Mouse (Mus musculus) limb, embryonic 11.5 days (tissue): ENCODE measurements at regions not wholly inside any gene's neighbourhood (a gene's known extent, or its start where the extent isn't known, plus 50 kb on each side); places are given as distances from the start of the nearest gene placed in this dataset.

ENCODE experiments used
- ATAC-seq: fragments of 200-750 bp; cut with Nextera tagmentation; 2 replicates; pipeline ENCODE4 v1.8.0; 2017; ENCODE audit warnings: low read depth; ENCODE audit not compliant: insufficient number of reproducible peaks, low FRiP score, low TSS enrichment
- DNase-seq: peaks from one replicate; pipeline ENCODE4 v3.0.0-alpha.2; 2015; ENCODE audit warnings: low spot score
- H3K27ac ChIP-seq: fragments of 300-500 bp; sonication (generic); replicated peaks from 2 replicates; pipeline ENCODE4 v1.5.1; 2014; ENCODE audit warnings: low read depth, mild to moderate bottlenecking, low read length
- H3K27me3 ChIP-seq: fragments of 300-500 bp; sonication (generic); 2 replicates; pipeline ENCODE4 v1.6.1; 2014; ENCODE audit warnings: mild to moderate bottlenecking, low read length, mixed read lengths; ENCODE audit not compliant: control insufficient read depth, insufficient read depth
- H3K36me3 ChIP-seq: fragments of 300-500 bp; sonication (generic); 2 replicates; pipeline ENCODE4 v1.6.1; 2014; ENCODE audit warnings: mild to moderate bottlenecking, low read length, moderate library complexity, mixed read lengths; ENCODE audit not compliant: control insufficient read depth, insufficient read depth
- H3K4me1 ChIP-seq: fragments of 300-500 bp; sonication (generic); 2 replicates; pipeline ENCODE4 v1.6.1; 2014; ENCODE audit warnings: low read length, mixed read lengths; ENCODE audit not compliant: control insufficient read depth, insufficient read depth
- H3K4me2 ChIP-seq: fragments of 300-500 bp; sonication (generic); 2 replicates; pipeline ENCODE4 v1.6.1; 2014; ENCODE audit warnings: low read depth, mild to moderate bottlenecking, moderate library complexity; ENCODE audit not compliant: severe bottlenecking
- H3K4me3 ChIP-seq: fragments of 300-500 bp; sonication (generic); 2 replicates; pipeline ENCODE4 v1.5.1; 2014; ENCODE audit warnings: low read depth, low read length
- H3K9ac ChIP-seq: fragments of 300-500 bp; sonication (generic); 2 replicates; pipeline ENCODE4 v1.6.1; 2014; ENCODE audit warnings: mild to moderate bottlenecking, low read length
- H3K9me3 ChIP-seq: fragments of 300-500 bp; sonication (generic); 2 replicates; pipeline ENCODE4 v1.6.1; 2016; ENCODE audit warnings: low read length; ENCODE audit not compliant: control insufficient read depth
- WGBS: fragments of 180-500 bp; shearing (Covaris S2); extraction: QIAGEN DNeasy Blood & Tissue Kit; methylation state at CpG from one replicate; pipeline ENCODE4 v1.1.7; 2014; 5-methylcytosine and 5-hydroxymethylcytosine counted together

DNA sequence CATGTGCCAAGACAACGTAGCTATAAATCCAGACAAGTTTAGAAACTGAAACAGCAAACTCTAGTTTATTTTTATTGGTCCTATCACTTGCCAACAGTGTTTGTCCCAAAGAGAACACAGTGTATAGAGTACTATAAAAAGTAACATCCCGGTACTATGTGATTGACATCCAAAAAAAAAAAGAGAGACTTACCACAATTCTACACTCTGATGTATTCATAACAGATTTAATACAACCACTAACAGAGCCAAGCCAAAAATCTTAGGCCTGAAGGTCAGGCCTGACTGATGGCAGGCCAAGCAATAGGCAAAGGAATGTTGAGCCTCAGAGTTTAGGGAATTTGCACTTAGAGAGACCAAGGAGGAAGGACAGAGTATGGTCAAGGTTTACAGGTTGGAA is 495.9 kb upstream of the Adamts5 start:
- WGBS = 83% methylated on average over 2 of the region's 2 CpGs
- no peak for ATAC-seq
- Histone ChIP-seq H3K4me1 (no peaks in the 10 kb centered on the region), H3K4me3 (no peak overlapping the region), H3K9me3 (no peaks in the 10 kb centered on the region), H3K4me2 (no peak overlapping the region), H3K36me3 (no peaks in the 10 kb centered on the region), H3K9ac (no peak overlapping the region), H3K27ac (no peak overlapping the region), H3K27me3 (no peaks in the 10 kb centered on the region)
- no peak for DNase-seq

DNA sequence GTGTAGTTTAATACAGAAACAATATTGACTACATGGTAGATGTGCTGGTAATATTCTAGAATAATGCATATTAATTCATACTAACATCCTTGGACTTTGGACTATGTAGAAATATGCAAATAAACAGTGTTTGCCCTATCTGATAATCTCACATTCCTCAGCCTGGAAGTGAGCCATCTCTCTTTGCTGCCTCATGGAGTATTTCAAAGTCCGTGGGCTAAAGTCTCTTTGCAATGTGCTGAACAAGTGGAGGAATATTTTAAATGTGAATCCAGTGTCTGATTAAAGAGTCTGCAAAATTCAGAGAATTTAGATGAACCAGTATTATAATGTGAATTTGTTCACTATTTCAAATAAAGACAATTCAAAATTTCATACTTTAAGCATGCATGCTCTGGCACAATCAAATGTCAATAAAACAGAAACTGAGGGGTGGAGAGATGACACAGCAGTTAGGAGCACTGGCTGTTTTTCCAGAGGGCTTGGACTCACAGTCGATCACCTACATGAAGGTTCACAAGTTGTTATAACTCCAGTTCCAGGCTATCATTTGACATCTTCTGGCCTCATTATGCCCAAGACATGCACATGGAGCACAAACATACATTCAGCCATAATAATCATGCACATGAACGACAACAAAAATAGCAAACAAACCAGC is 487.6 kb upstream of the Adamts5 start:
- no peaks in the 10 kb centered on the region for H3K36me3 ChIP-seq
- no peak for ATAC-seq
- no peak overlapping the region for H3K4me2 ChIP-seq
- H3K27me3 ChIP-seq = no peaks in the 10 kb centered on the region
- whole genome bisulfite sequencing = 75% methylated on average over 3 of the region's 3 CpGs
- no peak overlapping the region for H3K4me3 ChIP-seq
- no peak for DNase-seq
- no peaks in the 10 kb centered on the region for H3K9me3 ChIP-seq
- no peaks in the 10 kb centered on the region for H3K4me1 ChIP-seq
- H3K9ac ChIP-seq = no peak overlapping the region
- H3K27ac ChIP-seq = no peak overlapping the region

DNA sequence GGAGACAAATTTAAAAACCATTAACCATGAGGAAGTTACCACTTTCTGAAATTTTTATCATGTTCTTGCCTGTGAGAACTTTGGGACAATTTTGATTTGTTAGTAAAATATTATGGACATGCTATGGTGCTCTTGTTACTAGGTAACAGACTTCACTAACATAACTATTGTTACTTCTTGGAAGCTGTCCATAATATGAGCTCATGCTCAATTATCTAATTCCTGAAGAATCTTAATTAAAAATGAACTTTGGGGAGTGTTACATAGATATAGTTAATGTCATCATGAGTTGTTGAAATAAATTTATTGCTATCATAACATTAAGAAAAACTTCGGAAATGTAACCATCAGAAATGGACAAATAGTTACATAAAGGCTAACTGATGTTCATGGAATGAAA is 486.5 kb upstream of the Adamts5 start:
- no peak overlapping the region for H3K27ac ChIP-seq
- H3K4me2 ChIP-seq = no peak overlapping the region
- H3K27me3 ChIP-seq = no peaks in the 10 kb centered on the region
- H3K4me1 ChIP-seq = no peaks in the 10 kb centered on the region
- no peak for DNase-seq
- no peaks in the 10 kb centered on the region for H3K9me3 ChIP-seq
- no peak overlapping the region for H3K9ac ChIP-seq
- no peak for ATAC-seq
- 81% methylated on average over 1 of the region's 1 CpGs for WGBS
- H3K4me3 ChIP-seq = no peak overlapping the region
- no peaks in the 10 kb centered on the region for H3K36me3 ChIP-seq

DNA sequence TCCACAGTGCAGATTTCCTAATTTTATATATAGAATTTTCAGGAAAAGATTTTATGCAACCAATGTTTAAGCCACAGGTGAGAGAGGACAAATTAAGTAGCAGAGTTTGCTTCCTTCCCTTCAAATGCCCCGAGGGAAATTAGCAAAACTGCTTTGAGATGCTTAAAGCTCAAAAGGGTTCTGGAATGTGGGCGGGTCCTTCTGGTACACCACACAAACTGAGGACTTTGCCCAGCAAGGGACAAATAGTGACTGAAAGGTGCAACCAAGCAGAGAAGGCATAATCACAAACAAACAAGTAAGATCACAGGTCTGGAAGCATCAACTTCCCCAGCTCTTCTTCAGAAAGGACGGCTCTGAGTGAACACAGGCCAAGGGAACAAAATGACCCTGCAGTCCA is 476.4 kb upstream of the Adamts5 start:
- H3K27ac ChIP-seq = no peak overlapping the region
- H3K9me3 ChIP-seq = no peaks in the 10 kb centered on the region
- ATAC-seq (no peak), DNase-seq (no peak)
- H3K27me3 ChIP-seq = no peaks in the 10 kb centered on the region
- no peak overlapping the region for H3K4me2 ChIP-seq
- H3K4me1 ChIP-seq = no peaks in the 10 kb centered on the region
- H3K36me3 ChIP-seq = no peaks in the 10 kb centered on the region
- H3K4me3 ChIP-seq = no peak overlapping the region
- WGBS = 54% methylated on average over 3 of the region's 3 CpGs
- no peak overlapping the region for H3K9ac ChIP-seq

DNA sequence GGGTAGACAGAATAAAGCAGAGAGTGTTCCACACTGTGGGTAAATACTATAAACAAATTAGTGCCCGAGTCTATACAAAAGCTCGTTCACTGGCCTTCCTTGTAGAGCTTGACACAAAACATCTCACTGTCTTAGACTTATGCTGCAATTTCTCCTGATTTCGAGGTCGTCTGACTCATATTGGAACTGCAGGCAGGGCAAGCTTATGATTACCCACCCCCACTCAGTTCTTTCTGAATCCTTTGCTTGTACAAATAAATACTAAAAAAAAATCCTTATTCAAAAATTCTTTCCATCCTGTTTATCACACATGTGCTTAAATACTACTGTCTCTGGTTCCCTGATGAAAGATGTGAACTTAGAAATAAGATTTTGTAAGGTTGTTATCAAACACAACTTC is 470.0 kb upstream of the Adamts5 start:
- WGBS = 86% methylated on average over 4 of the region's 4 CpGs
- Histone ChIP-seq H3K27me3 (no peaks in the 10 kb centered on the region), H3K9ac (no peak overlapping the region), H3K4me3 (no peak overlapping the region), H3K4me1 (no peaks in the 10 kb centered on the region), H3K9me3 (no peaks in the 10 kb centered on the region), H3K4me2 (no peak overlapping the region), H3K27ac (no peak overlapping the region), H3K36me3 (no peaks in the 10 kb centered on the region)
- ATAC-seq (no peak), DNase-seq (no peak)

DNA sequence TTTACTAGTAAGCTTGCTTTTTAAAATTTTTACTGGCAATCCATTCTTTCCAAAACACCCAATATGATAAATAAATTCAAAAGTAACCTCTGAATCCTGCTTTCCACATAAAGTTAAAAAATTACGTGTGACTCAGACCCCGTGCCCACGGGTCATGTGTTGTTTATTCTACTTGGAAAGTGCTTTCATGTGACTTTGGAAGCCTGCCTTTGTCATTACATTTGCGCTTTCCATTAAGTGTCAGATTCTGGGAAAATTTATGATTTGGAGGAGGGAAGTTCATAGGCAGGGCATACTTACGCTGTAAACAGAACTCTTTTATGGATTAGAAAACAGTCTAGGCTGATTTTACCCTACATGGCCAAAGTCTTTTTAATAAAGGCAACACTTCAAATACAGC is 466.8 kb upstream of the Adamts5 start:
- no peaks in the 10 kb centered on the region for H3K4me1 ChIP-seq
- H3K9me3 ChIP-seq = no peaks in the 10 kb centered on the region
- no peak overlapping the region for H3K4me3 ChIP-seq
- H3K36me3 ChIP-seq = no peaks in the 10 kb centered on the region
- ATAC-seq = no peak
- H3K9ac ChIP-seq = no peak overlapping the region
- H3K27ac ChIP-seq = no peak overlapping the region
- 61% methylated on average over 5 of the region's 5 CpGs for WGBS
- no peaks in the 10 kb centered on the region for H3K27me3 ChIP-seq
- DNase-seq = no peak
- no peak overlapping the region for H3K4me2 ChIP-seq

DNA sequence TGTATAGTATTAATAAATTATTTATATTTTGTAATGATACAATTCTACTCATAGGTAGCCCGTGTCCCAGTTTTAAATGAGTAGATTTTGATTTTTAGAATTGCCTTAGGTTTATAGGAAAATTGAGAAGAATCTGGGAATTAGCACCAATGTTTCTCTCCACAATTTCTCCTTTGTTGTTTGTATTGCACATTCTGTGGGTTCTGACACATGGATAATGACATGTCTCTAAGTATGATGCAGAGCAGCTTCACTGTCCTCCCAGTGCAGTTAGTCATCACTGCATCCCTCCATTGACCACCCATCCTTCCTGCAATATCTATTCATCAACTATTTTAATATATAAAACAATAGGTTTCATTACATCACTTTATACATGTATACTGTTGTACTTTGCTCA is 464.6 kb upstream of the Adamts5 start:
- H3K9me3 ChIP-seq = no peaks in the 10 kb centered on the region
- 95% methylated on average over 1 of the region's 1 CpGs for WGBS
- no peaks in the 10 kb centered on the region for H3K4me1 ChIP-seq
- H3K4me3 ChIP-seq = no peak overlapping the region
- H3K4me2 ChIP-seq = no peak overlapping the region
- H3K27ac ChIP-seq = no peak overlapping the region
- H3K36me3 ChIP-seq = no peaks in the 10 kb centered on the region
- no peak for DNase-seq
- ATAC-seq = no peak
- H3K9ac ChIP-seq = no peak overlapping the region
- H3K27me3 ChIP-seq = no peaks in the 10 kb centered on the region

DNA sequence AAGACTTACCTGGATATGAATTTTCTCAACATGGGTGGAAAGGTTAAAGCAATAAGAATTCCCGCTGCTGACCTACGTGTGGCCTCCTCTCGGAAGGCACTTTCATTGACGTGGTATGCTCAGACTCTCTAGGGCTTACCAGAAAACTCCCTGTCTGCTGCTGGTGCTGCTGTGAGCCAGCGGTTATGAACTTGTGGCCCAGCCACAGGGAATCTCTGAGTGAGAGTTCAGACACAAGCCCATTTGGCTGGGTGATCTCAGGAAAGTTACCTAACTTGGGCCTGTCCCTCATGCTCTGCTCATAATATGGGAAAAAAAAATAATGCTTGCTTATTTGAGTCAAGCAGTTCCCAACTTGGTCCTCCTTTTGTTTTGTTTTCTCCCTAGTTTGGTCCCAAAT is 459.5 kb upstream of the Adamts5 start:
- WGBS = 90% methylated on average over 5 of the region's 5 CpGs
- H3K4me1 ChIP-seq = no peaks in the 10 kb centered on the region

DNA sequence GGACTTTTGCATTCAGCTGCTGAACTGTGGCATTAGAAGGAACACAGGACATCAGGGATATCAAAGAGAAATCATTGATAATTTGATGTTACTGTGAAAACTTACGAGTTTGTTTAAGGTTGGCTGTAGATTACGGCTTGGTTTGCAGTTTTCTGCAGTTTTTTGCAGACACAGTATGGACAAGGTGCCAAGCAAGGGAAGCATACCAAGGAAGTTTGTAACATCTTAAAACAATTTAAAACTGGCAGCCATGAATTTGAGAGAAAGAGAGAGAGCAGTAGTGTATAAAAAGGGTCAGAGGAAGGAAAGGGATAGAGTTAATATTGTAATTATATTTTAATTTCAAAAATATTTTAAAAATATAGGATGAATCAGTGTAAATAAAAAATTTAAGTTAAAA is 453.4 kb upstream of the Adamts5 start:
- Histone ChIP-seq H3K4me2 (no peak overlapping the region), H3K27ac (no peak overlapping the region), H3K4me3 (no peak overlapping the region), H3K9ac (no peak overlapping the region), H3K27me3 (no peaks in the 10 kb centered on the region), H3K4me1 (no peaks in the 10 kb centered on the region), H3K36me3 (no peaks in the 10 kb centered on the region), H3K9me3 (no peaks in the 10 kb centered on the region)
- DNase-seq (no peak), ATAC-seq (no peak)
- 79% methylated on average over 2 of the region's 2 CpGs for WGBS

More for the DNA sequence above, 459.5 kb upstream of the Adamts5 start:
- H3K36me3 ChIP-seq = no peaks in the 10 kb centered on the region
- H3K9me3 ChIP-seq = no peaks in the 10 kb centered on the region
- DNase-seq = no peak
- H3K4me3 ChIP-seq = no peak overlapping the region
- no peaks in the 10 kb centered on the region for H3K27me3 ChIP-seq
- no peak overlapping the region for H3K27ac ChIP-seq
- ATAC-seq = no peak
- no peak overlapping the region for H3K9ac ChIP-seq
- H3K4me2 ChIP-seq = no peak overlapping the region
